Comparison of ENCODE assay signal across 9 mouse cellular contexts in genomic region chr1:19178742-19179397, GRCm38 (mm10). TPM values are rescaled to one million over a fixed set of nuclear protein-coding genes. Genes with fewer than 3 reads are reported as not detected.
A peak's percentile ranks its signal among the peaks of the same experiment; 100 is the strongest.
DNase-seq lines count a peak whose midpoint lies in the region; ATAC-seq and TF ChIP-seq lines count a peak whose summit lies in the region.
"Had no signal": no experiment of that assay in that cellular context is flagged by ENCODE, and none has a peak within 500 bp of the region (broad histone marks: within the 10 kb centered on the region; RNA-seq: fewer than 3 reads in every experiment).

No protein-coding gene starts in this region.

- TF ChIP-seq CTCF in lung, postnatal 0 days (IDR thresholded peaks at IDR 0.05) = peak; percentile 66
- TF ChIP-seq CTCF in lung, adult 2 months (IDR thresholded peaks at IDR 0.05; ENCODE audit: insufficient read depth, low read length) = no peak

- DNase-seq in lung, postnatal 0 days (ENCODE audit: low spot score) = peak; percentile 18
- no peak for DNase-seq in lung, adult 2 months
- DNase-seq in cerebellum, adult 18-20 months = peak; percentile 19 to 28
- DNase-seq in layer of hippocampus, adult 9-10 months (ENCODE audit: low spot score) = peak; percentile 16
- DNase-seq in urinary bladder, postnatal 14 days (ENCODE audit: low spot score) = no peak

- H3K27me3 ChIP-seq in forebrain, embryonic 12.5 days = no peaks in the 10 kb centered on the region
- H3K27me3 ChIP-seq in forebrain, embryonic 15.5 days = no peaks in the 10 kb centered on the region
- no peaks in the 10 kb centered on the region for H3K27me3 ChIP-seq in lung, postnatal 0 days (replicated peaks; ENCODE audit: insufficient read depth, low read length)
- H3K27me3 ChIP-seq: heart, embryonic 15.5 days had no signal

- no peaks in the 10 kb centered on the region for H3K4me1 ChIP-seq in forebrain, embryonic 12.5 days
- no peaks in the 10 kb centered on the region for H3K4me1 ChIP-seq in forebrain, embryonic 15.5 days
- H3K4me1 ChIP-seq in lung, postnatal 0 days (ENCODE audit: insufficient read depth, low read depth, low read length) = no peaks in the 10 kb centered on the region
- H3K4me1 ChIP-seq in lung, adult 2 months (ENCODE audit: control insufficient read depth, insufficient read depth, low read length) = no peaks in the 10 kb centered on the region
- H3K4me1 ChIP-seq: heart, embryonic 15.5 days had no signal

- peak; percentile 65; the same call in 1 of the 2 replicates for ATAC-seq in forebrain, embryonic 12.5 days (ENCODE audit: low FRiP score)
- no peak; the same call in 1 of the 2 replicates for ATAC-seq in forebrain, embryonic 15.5 days (replicated peaks)
- no peak for ATAC-seq in lung, postnatal 0 days
- ATAC-seq in megakaryocyte, adult 5-6 weeks (ENCODE audit: poor library complexity, severe bottlenecking) = no peak

- no peak for TF ChIP-seq POLR2A in lung, adult 2 months (IDR thresholded peaks at IDR 0.05; ENCODE audit: borderline replicate concordance, extremely low read depth, low read depth, low read length)

- no peaks in the 10 kb centered on the region for H3K36me3 ChIP-seq in forebrain, embryonic 12.5 days (replicated peaks)
- H3K36me3 ChIP-seq in forebrain, embryonic 15.5 days = no peaks in the 10 kb centered on the region
- no peaks in the 10 kb centered on the region for H3K36me3 ChIP-seq in lung, postnatal 0 days (ENCODE audit: insufficient read depth, low read length)
- H3K36me3 ChIP-seq: heart, embryonic 15.5 days had no signal

- no peak for TF ChIP-seq EP300 in lung, postnatal 0 days (IDR thresholded peaks at IDR 0.05)

- H3K9ac ChIP-seq in forebrain, embryonic 12.5 days = no peak overlapping the region
- no peak overlapping the region for H3K9ac ChIP-seq in forebrain, embryonic 15.5 days (replicated peaks)
- H3K9ac ChIP-seq in lung, postnatal 0 days (replicated peaks; ENCODE audit: low read depth) = no peak overlapping the region
- H3K9ac ChIP-seq: heart, embryonic 15.5 days had no signal

- WGBS in forebrain, embryonic 12.5 days = 6% methylated on average over 4 of the region's 4 CpGs
- 6% methylated on average over 4 of the region's 4 CpGs for WGBS in forebrain, embryonic 15.5 days
- WGBS in lung, postnatal 0 days = 6% methylated on average over 4 of the region's 4 CpGs
- WGBS in lung, adult 2 months = 7% methylated on average over 4 of the region's 4 CpGs

- no peak overlapping the region for H3K4me2 ChIP-seq in forebrain, embryonic 12.5 days
- no peak overlapping the region for H3K4me2 ChIP-seq in forebrain, embryonic 15.5 days (replicated peaks)
- no peak overlapping the region for H3K4me2 ChIP-seq in lung, postnatal 0 days (replicated peaks; ENCODE audit: low read depth, low read length)
- H3K4me2 ChIP-seq: heart, embryonic 15.5 days had no signal

- H3K4me3 ChIP-seq in forebrain, embryonic 12.5 days (replicated peaks) = no peak overlapping the region
- H3K4me3 ChIP-seq in forebrain, embryonic 15.5 days = no peak overlapping the region
- no peak overlapping the region for H3K4me3 ChIP-seq in lung, postnatal 0 days (ENCODE audit: low read depth, low read length)
- H3K4me3 ChIP-seq in lung, adult 2 months (replicated peaks; ENCODE audit: extremely low read depth, low read depth, low read length) = no peak overlapping the region
- H3K4me3 ChIP-seq: heart, embryonic 15.5 days had no signal

- no peaks in the 10 kb centered on the region for H3K9me3 ChIP-seq in forebrain, embryonic 12.5 days
- H3K9me3 ChIP-seq in forebrain, embryonic 15.5 days = no peaks in the 10 kb centered on the region
- no peaks in the 10 kb centered on the region for H3K9me3 ChIP-seq in lung, postnatal 0 days (ENCODE audit: low read length)
- H3K9me3 ChIP-seq: heart, embryonic 15.5 days had no signal

- no peak overlapping the region for H3K27ac ChIP-seq in forebrain, embryonic 12.5 days
- H3K27ac ChIP-seq in forebrain, embryonic 15.5 days (replicated peaks) = no peak overlapping the region
- H3K27ac ChIP-seq in lung, postnatal 0 days (ENCODE audit: low read length) = no peak overlapping the region
- H3K27ac ChIP-seq: heart, embryonic 15.5 days had no signal

RNA-seq across cellular contexts. Expression of gene Tfap2b, which starts 29.8 kb away (rescaled TPM):
- polyA plus RNA-seq in forebrain, embryonic 12.5 days (2016; fragmentation: Nextera tagmentation; extraction: Ambion mirVana) = 11.3 and 21.0 TPM in 2 replicates
- 1.9 and 3.8 TPM in 2 replicates for polyA plus RNA-seq in forebrain, embryonic 15.5 days (2015; fragmentation: Nextera tagmentation; extraction: Ambion mirVana)
- 0.14 TPM in 1 of 2 replicates, not detected in the other for polyA plus RNA-seq in lung, postnatal 0 days (2015; fragmentation: Nextera tagmentation; extraction: Ambion mirVana)
- polyA plus RNA-seq in lung, adult 2 months (2012; rRNA removed) = not detected in 2 replicates
- total RNA-seq in megakaryocyte, adult 5-6 weeks (2015) = not detected in 2 replicates
- total RNA-seq in megakaryocyte, adult 5-6 weeks (2017) = not detected in 2 replicates

Comparison
In these comparisons a context has a peak if more than half of its experiments do, and no peak if none do; other contexts are left out.
1. DNase-seq: peak in lung, postnatal 0 days (single experiment), cerebellum, adult 18-20 months (2 of 2) and layer of hippocampus, adult 9-10 months (single experiment); none in lung, adult 2 months (single experiment) and urinary bladder, postnatal 14 days (single experiment).